Mouse (Mus musculus) forebrain, embryonic 14.5 days (tissue): ENCODE measurements around the gene Cd44. TPM values are rescaled to one million over a fixed set of nuclear protein-coding genes. Genes with fewer than 3 reads are reported as not detected.

Experiments
- ATAC-seq: fragments of 200-750 bp; cut with Nextera tagmentation; 2 replicates; pipeline ENCODE4 v1.8.0; 2017; ENCODE audit warnings: mild to moderate bottlenecking, moderate library complexity
- DNase-seq: peaks from one replicate; pipeline ENCODE4 v3.0.0-alpha.2; 2015; ENCODE audit warnings: low spot score
- H3K27ac ChIP-seq: fragments of 300-500 bp; sonication (generic); 2 replicates; pipeline ENCODE4 v1.5.1; 2014; ENCODE audit warnings: low read depth, mild to moderate bottlenecking, control low read depth, low read length, moderate library complexity
- H3K27me3 ChIP-seq: fragments of 300-500 bp; sonication (generic); replicated peaks from 2 replicates; pipeline ENCODE4 v1.6.1; 2014; ENCODE audit warnings: low read length, control low read depth, mixed read lengths; ENCODE audit not compliant: control insufficient read depth, insufficient read depth
- H3K36me3 ChIP-seq: fragments of 300-500 bp; sonication (generic); 2 replicates; pipeline ENCODE4 v1.6.1; 2014; ENCODE audit warnings: low read length, control low read depth; ENCODE audit not compliant: control insufficient read depth, insufficient read depth
- H3K4me1 ChIP-seq: fragments of 300-500 bp; sonication (generic); 2 replicates; pipeline ENCODE4 v1.6.1; 2014; ENCODE audit warnings: antibody characterized with exemption, low read length, control low read depth; ENCODE audit not compliant: control insufficient read depth, insufficient read depth
- H3K4me2 ChIP-seq: fragments of 300-500 bp; sonication (generic); 2 replicates; pipeline ENCODE4 v1.6.1; 2014; ENCODE audit warnings: mild to moderate bottlenecking, control low read depth, low read length
- H3K4me3 ChIP-seq: fragments of 300-500 bp; sonication (generic); 2 replicates; pipeline ENCODE4 v1.5.1; 2014; ENCODE audit warnings: low read depth, low read length, control low read depth
- H3K9ac ChIP-seq: fragments of 300-500 bp; sonication (generic); 2 replicates; pipeline ENCODE4 v1.6.1; 2014; ENCODE audit warnings: mild to moderate bottlenecking, low read length, control low read depth, moderate library complexity
- H3K9me3 ChIP-seq: fragments of 300-500 bp; sonication (generic); replicated peaks from 2 replicates; pipeline ENCODE4 v1.6.1; 2016; ENCODE audit warnings: low read length, control low read depth, mixed read lengths; ENCODE audit not compliant: control insufficient read depth
- WGBS: fragments of 180-500 bp; shearing (Covaris S2); extraction: QIAGEN DNeasy Blood & Tissue Kit; methylation state at CpG from one replicate; pipeline ENCODE4 v1.1.7; 2014; 5-methylcytosine and 5-hydroxymethylcytosine counted together
- polyA plus RNA-seq: library from polyadenylated mRNA; unstranded; fragments of >200 nt; fragmentation: Nextera tagmentation; extraction: Ambion mirVana; gene quantifications from 2 replicates; pipeline ENCODE4 v1.2.1, GENCODE M21; 2014

The Cd44 gene
- polyA plus RNA-seq, 1 experiment from 2014 or later: 2.1 TPM

DNA sequence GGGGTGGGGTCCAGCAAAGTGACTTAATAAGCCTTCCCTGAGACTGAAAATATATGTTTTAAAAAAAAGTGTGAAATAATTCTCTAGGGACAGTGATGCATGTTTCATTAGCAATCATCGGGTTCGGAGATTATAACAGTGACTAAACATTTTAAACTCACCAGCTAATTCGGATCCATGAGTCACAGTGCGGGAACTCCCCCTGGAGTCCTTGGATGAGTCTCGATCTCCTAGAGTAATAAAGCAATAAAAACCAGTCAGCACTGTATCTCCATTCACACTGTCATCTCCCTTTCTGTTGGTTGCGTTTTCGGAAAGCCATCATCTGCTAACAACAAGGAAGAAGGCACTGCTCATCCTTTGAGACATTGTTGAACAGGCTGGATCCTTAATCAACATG is 73.1 kb downstream of the Cd44 start:
- ATAC-seq (no peak), DNase-seq (no peak)
- no peaks in the 10 kb centered on the region for H3K36me3 ChIP-seq
- H3K4me2 ChIP-seq: no peak overlapping the region
- no peaks in the 10 kb centered on the region for H3K9me3 ChIP-seq
- H3K27ac ChIP-seq: no peak overlapping the region
- no peaks in the 10 kb centered on the region for H3K27me3 ChIP-seq
- WGBS: 96% methylated on average over 7 of the region's 7 CpGs
- no peaks in the 10 kb centered on the region for H3K4me1 ChIP-seq
- no peak overlapping the region for H3K4me3 ChIP-seq
- H3K9ac ChIP-seq: no peak overlapping the region

DNA sequence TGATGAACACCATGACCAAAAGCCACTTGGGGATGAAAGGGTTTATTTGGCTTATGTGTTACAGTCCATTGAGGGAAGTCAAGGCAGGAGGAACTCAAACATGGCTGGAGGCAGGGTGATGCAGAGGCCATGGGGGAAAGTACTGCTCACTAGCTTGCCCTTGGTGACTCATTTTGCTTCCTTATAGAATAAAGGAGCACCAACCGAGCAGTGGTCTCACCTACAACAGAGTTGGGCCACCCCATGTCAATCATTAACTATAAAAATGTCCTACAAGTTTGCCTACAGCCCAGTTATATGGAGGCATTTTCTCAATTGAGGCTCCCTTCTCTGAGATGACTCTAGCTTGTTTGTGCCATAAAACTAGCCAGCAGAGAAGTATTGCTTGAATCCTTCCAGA is 73.6 kb downstream of the Cd44 start:
- no peaks in the 10 kb centered on the region for H3K27me3 ChIP-seq
- H3K36me3 ChIP-seq: no peaks in the 10 kb centered on the region
- H3K9ac ChIP-seq: no peak overlapping the region
- no peak for ATAC-seq
- H3K4me3 ChIP-seq: no peak overlapping the region
- DNase-seq: no peak
- no peak overlapping the region for H3K4me2 ChIP-seq
- no peak overlapping the region for H3K27ac ChIP-seq
- H3K4me1 ChIP-seq: no peaks in the 10 kb centered on the region
- H3K9me3 ChIP-seq: no peaks in the 10 kb centered on the region
- WGBS: 79% methylated on average over 1 of the region's 1 CpGs

DNA sequence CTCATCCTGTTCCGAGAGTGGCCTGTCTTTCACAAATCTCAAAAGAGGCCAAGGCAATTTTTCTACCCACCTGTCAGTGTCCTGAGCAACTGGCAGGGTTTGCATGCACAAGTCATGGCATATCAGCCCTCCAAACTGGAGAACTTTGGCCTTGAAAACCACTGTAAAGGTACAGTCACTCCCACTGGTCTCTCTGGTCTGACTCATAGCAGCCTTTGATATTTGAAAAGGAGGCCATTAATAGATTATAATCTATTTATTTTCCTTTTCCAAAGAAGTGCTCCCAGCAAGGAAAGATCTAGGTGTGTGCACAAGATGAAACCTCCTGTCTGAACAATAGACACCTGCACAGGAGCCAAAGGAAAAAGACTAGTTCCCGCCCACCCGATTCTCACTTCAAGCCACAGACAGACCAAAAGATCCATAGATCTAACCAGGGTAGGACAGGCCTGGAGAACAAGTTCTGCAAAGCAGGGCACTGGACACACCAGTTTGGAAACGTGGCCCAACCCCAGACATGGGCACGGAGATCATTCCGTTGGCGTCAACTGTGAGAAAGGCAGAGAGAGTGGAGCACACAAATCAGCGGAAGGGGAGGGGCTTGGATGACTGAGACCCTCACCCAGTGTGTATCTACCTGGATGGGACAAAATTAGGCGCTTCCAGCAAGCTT is 75.4 kb downstream of the Cd44 start:
- H3K4me3 ChIP-seq: no peak overlapping the region
- no peaks in the 10 kb centered on the region for H3K36me3 ChIP-seq
- no peaks in the 10 kb centered on the region for H3K9me3 ChIP-seq
- no peaks in the 10 kb centered on the region for H3K4me1 ChIP-seq
- ATAC-seq (no peak), DNase-seq (no peak)
- H3K9ac ChIP-seq: no peak overlapping the region
- 89% methylated on average over 9 of the region's 9 CpGs for WGBS
- no peaks in the 10 kb centered on the region for H3K27me3 ChIP-seq
- H3K27ac ChIP-seq: no peak overlapping the region
- H3K4me2 ChIP-seq: no peak overlapping the region

DNA sequence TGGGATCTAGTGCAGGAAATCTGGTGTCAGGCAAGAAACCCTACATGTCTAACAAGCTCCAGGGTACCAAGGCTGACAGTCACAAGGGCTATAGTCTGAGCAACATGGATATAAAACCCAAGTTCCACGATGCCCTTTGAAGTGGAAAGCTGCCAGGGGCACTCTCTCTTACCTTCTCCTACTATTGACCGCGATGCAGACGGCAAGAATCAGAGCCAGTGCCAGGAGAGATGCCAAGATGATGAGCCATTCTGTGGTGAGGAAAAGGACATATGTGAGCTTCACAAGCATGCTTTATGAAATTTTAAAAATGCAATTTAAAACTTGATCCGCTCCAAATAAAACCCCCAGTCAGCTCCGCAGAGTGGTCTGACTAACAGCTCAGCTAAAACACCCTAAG is 79.4 kb downstream of the Cd44 start:
- no peak overlapping the region for H3K9ac ChIP-seq
- H3K9me3 ChIP-seq: no peaks in the 10 kb centered on the region
- H3K36me3 ChIP-seq: no peaks in the 10 kb centered on the region
- DNase-seq (no peak), ATAC-seq (no peak)
- no peaks in the 10 kb centered on the region for H3K27me3 ChIP-seq
- WGBS: 90% methylated on average over 6 of the region's 6 CpGs
- H3K4me1 ChIP-seq: no peaks in the 10 kb centered on the region
- H3K27ac ChIP-seq: no peak overlapping the region
- H3K4me3 ChIP-seq: no peak overlapping the region
- no peak overlapping the region for H3K4me2 ChIP-seq

DNA sequence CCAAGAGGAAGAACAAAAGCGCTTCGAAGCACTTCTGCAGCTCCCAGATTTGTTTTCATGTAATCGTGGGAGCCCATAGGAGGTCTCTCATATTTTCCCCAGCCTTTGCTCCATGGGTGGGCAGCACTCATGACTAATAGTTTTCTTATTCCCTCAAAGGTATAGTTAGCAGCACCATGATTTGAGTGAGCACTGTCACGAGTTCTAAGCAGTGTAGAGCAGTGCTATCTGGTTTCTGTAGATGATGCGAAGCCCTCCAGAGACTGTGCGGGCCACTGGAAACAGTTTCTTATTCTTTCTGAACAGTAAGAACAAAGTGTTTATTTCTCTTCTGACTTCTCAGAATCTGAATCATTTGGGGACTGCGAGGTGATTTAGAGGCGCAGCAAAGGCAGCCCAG is 80.7 kb downstream of the Cd44 start:
- Histone ChIP-seq H3K36me3 (no peaks in the 10 kb centered on the region), H3K27ac (no peak overlapping the region), H3K4me3 (no peak overlapping the region), H3K9ac (no peak overlapping the region), H3K9me3 (no peaks in the 10 kb centered on the region), H3K27me3 (no peaks in the 10 kb centered on the region), H3K4me2 (no peak overlapping the region), H3K4me1 (no peaks in the 10 kb centered on the region)
- 87% methylated on average over 8 of the region's 8 CpGs for WGBS
- ATAC-seq: no peak
- no peak for DNase-seq

DNA sequence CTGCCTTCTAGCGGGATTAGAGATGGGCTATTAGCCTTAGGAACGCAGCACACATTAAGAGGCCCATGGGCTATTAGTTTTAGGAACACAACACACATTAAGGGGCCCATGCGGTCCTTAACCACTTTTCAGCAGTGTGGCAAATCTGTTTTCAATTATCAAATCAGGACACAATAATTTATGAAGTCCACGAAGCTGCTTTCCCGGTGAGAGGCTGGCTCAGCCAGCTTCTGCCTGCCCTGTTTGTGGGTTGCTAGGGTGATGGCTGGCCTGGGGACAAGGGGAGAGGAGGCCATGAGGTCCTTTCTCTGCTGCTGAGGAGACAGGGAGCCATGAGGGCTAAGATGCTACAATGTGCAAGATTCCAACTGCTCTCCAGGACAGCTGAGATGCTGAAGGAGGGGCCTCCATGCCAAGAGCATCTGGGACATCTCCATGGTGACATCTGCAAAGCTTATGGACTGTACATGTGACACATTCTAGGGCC is 81.2 kb downstream of the Cd44 start:
- Histone ChIP-seq H3K9me3 (no peaks in the 10 kb centered on the region), H3K27me3 (no peaks in the 10 kb centered on the region), H3K36me3 (no peaks in the 10 kb centered on the region), H3K9ac (no peak overlapping the region), H3K4me2 (no peak overlapping the region), H3K27ac (no peak overlapping the region), H3K4me3 (no peak overlapping the region), H3K4me1 (no peaks in the 10 kb centered on the region)
- no peak for ATAC-seq
- 73% methylated on average over 5 of the region's 5 CpGs for WGBS
- no peak for DNase-seq

DNA sequence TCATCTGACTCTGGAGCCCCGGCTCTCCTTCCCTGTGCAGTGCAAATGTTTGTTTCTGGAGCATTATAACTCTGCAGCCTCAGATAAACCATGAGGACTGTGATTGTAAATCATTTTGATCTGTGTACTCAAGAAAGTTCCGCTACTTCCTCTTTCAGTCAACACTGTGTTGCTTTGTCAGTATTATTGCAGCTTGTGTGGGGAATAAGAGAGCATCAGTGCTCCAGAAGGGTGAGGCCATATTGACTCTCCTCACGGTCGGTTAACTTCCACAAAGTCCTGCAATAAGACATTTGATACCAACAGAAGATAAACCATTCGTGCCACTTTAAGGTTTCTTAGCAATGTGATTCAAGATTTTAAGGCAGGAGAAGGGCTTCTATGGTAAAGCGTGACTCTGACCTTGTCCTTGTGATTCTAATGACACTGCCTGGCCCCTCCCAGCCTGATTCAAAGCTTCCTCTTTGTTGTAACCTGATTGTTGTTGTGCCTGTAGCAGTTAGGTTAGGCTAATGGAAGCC is 86.1 kb downstream of the Cd44 start:
- no peak overlapping the region for H3K27ac ChIP-seq
- DNase-seq (no peak), ATAC-seq (no peak)
- no peaks in the 10 kb centered on the region for H3K9me3 ChIP-seq
- WGBS: 84% methylated on average over 6 of the region's 6 CpGs
- H3K4me1 ChIP-seq: no peaks in the 10 kb centered on the region
- H3K36me3 ChIP-seq: no peaks in the 10 kb centered on the region
- H3K9ac ChIP-seq: no peak overlapping the region
- no peaks in the 10 kb centered on the region for H3K27me3 ChIP-seq
- no peak overlapping the region for H3K4me2 ChIP-seq
- no peak overlapping the region for H3K4me3 ChIP-seq

DNA sequence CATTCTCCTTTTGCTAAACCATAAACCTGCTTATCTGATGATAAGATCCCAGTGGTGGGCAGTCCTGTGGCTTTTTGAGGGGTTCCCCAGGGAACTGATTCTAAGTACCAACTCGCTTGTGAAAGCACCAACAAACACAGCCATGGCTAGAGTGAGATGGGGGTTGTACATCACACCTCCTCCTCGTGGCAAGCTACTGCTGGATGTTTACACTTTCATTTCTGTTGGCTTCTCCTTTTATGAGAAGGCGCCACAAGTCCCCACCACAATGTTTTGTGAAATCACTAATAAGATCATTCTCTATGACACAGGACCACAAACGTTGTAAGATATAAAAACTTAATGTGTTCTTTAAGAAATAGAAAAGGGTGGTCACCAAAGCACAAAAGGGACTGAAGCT is 88.7 kb downstream of the Cd44 start:
- H3K27me3 ChIP-seq: no peaks in the 10 kb centered on the region
- WGBS: 74% methylated on average over 4 of the region's 4 CpGs
- no peak for DNase-seq

DNA sequence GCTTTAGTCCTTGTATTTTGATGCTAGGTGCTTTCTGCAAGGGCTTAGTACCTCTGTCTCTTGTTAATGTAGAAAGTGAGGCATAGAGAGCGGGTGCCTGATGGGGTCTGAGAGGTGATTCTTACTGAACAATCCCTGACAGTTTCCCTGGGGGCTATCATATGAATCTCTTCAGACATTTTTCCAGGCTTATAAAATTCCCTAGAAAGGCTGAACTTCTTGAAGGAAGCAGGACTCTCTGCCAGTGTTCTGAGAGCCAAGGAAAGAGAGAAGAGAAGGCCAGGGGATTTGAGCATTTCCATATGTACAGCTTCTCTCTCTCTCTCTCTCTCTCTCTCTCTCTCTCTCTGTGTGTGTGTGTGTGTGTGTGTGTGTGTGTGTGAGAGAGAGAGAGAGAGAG is 92.0 kb downstream of the Cd44 start:
- H3K4me2 ChIP-seq: no peak overlapping the region
- H3K4me1 ChIP-seq: no peaks in the 10 kb centered on the region
- 80% methylated on average over 1 of the region's 1 CpGs for WGBS
- no peaks in the 10 kb centered on the region for H3K9me3 ChIP-seq
- DNase-seq (no peak), ATAC-seq (no peak)
- H3K36me3 ChIP-seq: no peaks in the 10 kb centered on the region
- no peak overlapping the region for H3K27ac ChIP-seq
- no peak overlapping the region for H3K9ac ChIP-seq
- H3K27me3 ChIP-seq: no peaks in the 10 kb centered on the region
- no peak overlapping the region for H3K4me3 ChIP-seq

More for the DNA sequence above, 88.7 kb downstream of the Cd44 start:
- no peak for ATAC-seq
- Histone ChIP-seq H3K27ac (no peak overlapping the region), H3K9me3 (no peaks in the 10 kb centered on the region), H3K9ac (no peak overlapping the region), H3K4me3 (no peak overlapping the region), H3K36me3 (no peaks in the 10 kb centered on the region), H3K4me2 (no peak overlapping the region), H3K4me1 (no peaks in the 10 kb centered on the region)
